Mouse (Mus musculus) liver, embryonic 14.5 days (tissue): Measurements from ENCODE around the gene Gm11114.

Experiments used
- CTCF ChIP-seq: IDR thresholded peaks from 2 replicates; pipeline ENCODE4 v1.5.1; 2016; ENCODE audit warnings: antibody characterized with exemption, low read depth, control low read depth
- EP300 ChIP-seq: IDR thresholded peaks from 2 replicates; pipeline ENCODE4 v1.6.1; 2016; ENCODE audit warnings: antibody characterized with exemption, low read depth

DNA sequence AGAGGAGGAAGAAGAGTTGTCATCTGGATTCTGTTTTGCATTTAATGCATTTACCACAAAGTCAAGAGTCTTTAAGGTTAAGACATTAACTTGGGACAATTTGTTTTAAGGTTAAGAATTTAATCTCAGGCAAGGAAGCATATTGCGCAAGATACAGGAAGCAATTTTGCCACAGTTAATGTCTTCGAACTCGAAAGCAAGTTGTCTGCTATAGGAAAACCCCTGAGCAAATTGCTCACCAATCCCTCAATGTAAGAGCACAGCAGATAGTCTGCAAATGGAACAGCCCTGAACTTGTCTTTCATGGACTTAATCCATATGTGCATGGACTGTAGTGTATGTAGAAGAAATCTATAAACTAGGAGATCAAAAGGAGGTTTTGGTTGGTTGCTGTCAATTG is 9.2 kb upstream of the Gm11114 start:
- no peak for TF ChIP-seq EP300
- no peak for TF ChIP-seq CTCF
